Mouse (Mus musculus): ENCODE data around the gene Nbr1. TPM values are rescaled to one million over a fixed set of nuclear protein-coding genes. Genes with fewer than 3 reads are reported as not detected.

Nbr1 gene
- 32.3 and 43.3 TPM in 2 replicates for polyA plus RNA-seq (2015; fragmentation: Nextera tagmentation; extraction: Ambion mirVana)

DNA sequence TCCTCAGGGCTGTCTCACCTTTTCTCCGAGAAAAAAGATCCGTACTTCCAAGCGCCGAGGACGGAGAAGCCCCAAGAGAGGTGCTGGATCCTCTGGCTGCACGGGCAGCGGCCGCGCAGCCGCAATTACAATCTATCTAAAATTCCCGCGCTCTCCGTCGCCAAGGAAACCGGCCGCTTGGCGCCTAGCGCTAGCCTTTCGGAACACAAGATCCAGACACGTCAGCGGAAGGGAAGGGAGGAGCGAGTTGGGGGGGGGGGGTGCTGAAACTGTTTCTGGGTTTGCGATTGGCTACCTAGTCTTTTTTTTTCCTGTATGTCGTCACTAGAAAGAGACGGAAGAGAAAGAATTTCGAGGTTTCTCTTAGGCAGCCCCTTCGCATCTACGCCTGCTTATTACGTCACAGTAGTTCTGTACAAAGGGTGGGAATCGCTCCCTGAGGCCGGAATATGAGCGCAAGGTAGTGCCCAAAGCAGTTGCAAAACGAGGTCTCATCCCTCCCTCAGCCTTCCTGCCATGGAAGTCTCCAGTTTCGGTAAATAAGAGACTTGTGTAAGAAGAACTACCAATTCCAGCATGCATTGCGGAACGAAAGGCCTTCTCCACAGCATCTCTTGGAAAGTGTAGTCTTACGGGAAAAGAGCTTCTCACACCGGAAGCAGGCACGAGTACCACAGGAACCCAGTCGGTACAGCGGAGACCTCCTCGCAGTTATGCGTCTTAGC lies at the start of gene Nbr1, which contains the start of gene Brca1:
Gene Nbr1, plus strand, starts transcription at position 399 of the 725 bp plus-strand sequence.
Gene Brca1, minus strand, starts transcription at position 205 of the 725 bp plus-strand sequence.
- under 1% methylated on average over 43 of the region's 43 CpGs for WGBS (ENCODE audit: insufficient replicate concordance)
- peak; percentile 70 for ATAC-seq (ENCODE audit: low read depth)
- DNase-seq = peak; percentile 86
- Histone ChIP-seq H3K4me3 (replicated peaks) (peak within 1 kb of the TSS; percentile 83), H3K9me3 (replicated peaks) (no peaks in the 10 kb centered on the region), H3K27me3 (no peaks in the 10 kb centered on the region), H3K27ac (peak within 1 kb of the TSS; percentile 93), H3K4me2 (peak within 1 kb of the TSS; percentile 84), H3K9ac (peak within 1 kb of the TSS; percentile 89), H3K4me1 (replicated peaks) (peaks cover 35% of the 10 kb centered on the region), H3K36me3 (peaks cover 41% of the 10 kb centered on the region)

DNA sequence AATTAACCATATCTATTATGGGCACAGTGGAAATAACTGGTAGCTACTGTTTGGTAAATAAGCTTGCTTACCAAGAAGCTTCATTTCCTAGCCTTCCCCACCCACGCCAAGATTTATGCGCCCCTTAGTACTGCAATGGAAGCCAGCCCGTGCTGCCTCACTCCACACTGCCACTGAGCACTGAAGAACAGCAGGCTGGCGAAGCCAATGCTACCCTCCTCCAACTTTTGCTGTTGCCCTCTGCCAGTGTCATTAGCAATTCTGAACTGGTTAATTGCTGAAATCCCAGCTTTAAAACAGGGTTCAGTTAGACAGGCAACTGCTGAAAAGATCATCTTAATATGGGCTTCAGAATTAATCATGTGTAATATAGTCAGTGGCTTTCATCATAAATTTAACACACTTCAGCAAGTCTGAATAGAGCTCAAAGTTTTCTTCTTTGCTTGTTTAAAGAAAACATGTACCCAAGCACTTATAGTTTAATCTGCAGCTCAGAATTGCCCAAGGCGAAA lies 45.6 kb upstream of the Nbr1 start:
- no peak overlapping the region for H3K4me2 ChIP-seq
- H3K9me3 ChIP-seq (replicated peaks) = no peaks in the 10 kb centered on the region
- H3K27ac ChIP-seq = no peak overlapping the region
- WGBS (ENCODE audit: insufficient replicate concordance) = 85% methylated on average over 5 of the region's 5 CpGs
- no peak overlapping the region for H3K9ac ChIP-seq
- DNase-seq = no peak
- no peaks in the 10 kb centered on the region for H3K27me3 ChIP-seq
- no peak overlapping the region for H3K4me3 ChIP-seq (replicated peaks)
- H3K4me1 ChIP-seq (replicated peaks) = 0 out of 2 replicates have a peak, but pooled peaks cover 11% of the 10 kb centered on the region
- H3K36me3 ChIP-seq = peaks cover 94% of the 10 kb centered on the region
- no peak for ATAC-seq (ENCODE audit: low read depth)

DNA sequence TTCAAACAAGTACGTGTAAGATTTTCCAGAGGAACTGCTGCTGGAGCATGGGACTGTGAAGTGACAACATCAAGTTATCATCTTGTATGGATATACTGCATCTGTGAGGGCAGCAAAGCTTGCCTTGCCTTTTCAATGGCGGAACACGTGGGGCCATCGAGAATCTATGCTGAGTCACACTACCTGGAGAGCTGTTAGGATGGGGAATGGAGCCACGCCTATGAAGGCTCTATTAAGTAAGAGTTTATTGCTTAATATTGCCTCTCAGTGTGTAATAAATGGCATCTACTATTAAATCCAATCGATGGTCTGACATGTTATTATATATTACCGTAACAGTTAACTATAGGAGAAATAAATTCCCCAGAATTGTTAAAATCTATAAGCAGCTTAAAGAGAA lies 44.9 kb upstream of the Nbr1 start:
- 84% methylated on average over 7 of the region's 7 CpGs for WGBS (ENCODE audit: insufficient replicate concordance)
- DNase-seq = no peak
- no peak overlapping the region for H3K4me3 ChIP-seq (replicated peaks)
- no peak overlapping the region for H3K4me2 ChIP-seq
- H3K36me3 ChIP-seq = peaks cover 94% of the 10 kb centered on the region
- H3K27ac ChIP-seq = no peak overlapping the region
- no peak for ATAC-seq (ENCODE audit: low read depth)
- H3K27me3 ChIP-seq = no peaks in the 10 kb centered on the region
- H3K9ac ChIP-seq = no peak overlapping the region
- H3K4me1 ChIP-seq (replicated peaks) = 0 out of 2 replicates have a peak, but pooled peaks cover 11% of the 10 kb centered on the region
- no peaks in the 10 kb centered on the region for H3K9me3 ChIP-seq (replicated peaks)

DNA sequence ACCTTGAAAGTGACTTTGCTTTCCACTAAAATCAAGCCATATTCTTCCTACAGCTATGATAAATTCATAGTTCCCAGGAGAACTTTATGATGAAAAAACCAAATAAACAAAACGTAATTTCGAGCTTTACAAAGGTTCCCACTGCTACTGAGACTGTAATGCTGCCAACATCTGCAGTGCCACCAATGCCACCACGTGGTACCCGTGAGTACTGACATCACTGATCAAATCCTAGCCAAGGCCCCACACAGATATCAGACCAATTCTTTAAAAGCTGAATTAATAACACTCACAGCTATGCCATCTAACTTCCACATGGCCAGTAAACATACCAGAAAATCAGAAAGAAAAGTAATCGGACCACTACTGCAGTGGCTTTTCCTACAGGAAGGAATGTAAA lies 33.0 kb upstream of the Nbr1 start:
- no peak overlapping the region for H3K9ac ChIP-seq
- H3K27ac ChIP-seq = no peak overlapping the region
- H3K9me3 ChIP-seq (replicated peaks) = no peaks in the 10 kb centered on the region
- DNase-seq (no peak), ATAC-seq (ENCODE audit: low read depth) (no peak)
- H3K4me3 ChIP-seq (replicated peaks) = no peak overlapping the region
- peaks cover 73% of the 10 kb centered on the region for H3K36me3 ChIP-seq
- H3K4me1 ChIP-seq (replicated peaks) = peaks cover 4% of the 10 kb centered on the region; the same call in 1 of the 2 replicates
- WGBS (ENCODE audit: insufficient replicate concordance) = 85% methylated on average over 5 of the region's 5 CpGs
- no peaks in the 10 kb centered on the region for H3K27me3 ChIP-seq
- no peak overlapping the region for H3K4me2 ChIP-seq

DNA sequence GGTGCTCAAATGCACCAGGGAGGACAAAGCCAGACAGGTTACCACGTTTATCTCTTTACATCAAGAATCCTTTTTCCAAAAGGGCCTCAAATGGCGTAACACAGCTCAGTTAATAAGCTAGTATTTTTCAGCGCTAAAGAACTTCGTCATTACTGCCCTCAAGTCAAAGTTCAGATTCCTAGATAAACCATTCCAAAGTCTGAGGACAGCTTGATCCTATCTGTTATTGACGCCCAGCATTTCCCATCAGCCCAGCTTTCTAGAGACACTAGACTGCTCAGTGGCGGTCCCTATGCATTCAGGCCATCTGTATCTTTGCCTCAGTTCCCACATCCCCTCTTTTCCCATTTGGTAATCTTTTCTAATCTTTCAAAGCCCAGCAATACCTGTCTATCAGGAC lies 32.6 kb upstream of the Nbr1 start:
- H3K9ac ChIP-seq = no peak overlapping the region
- peaks cover 4% of the 10 kb centered on the region; the same call in 1 of the 2 replicates for H3K4me1 ChIP-seq (replicated peaks)
- no peak overlapping the region for H3K27ac ChIP-seq
- 88% methylated on average over 6 of the region's 6 CpGs for WGBS (ENCODE audit: insufficient replicate concordance)
- no peaks in the 10 kb centered on the region for H3K27me3 ChIP-seq
- no peaks in the 10 kb centered on the region for H3K9me3 ChIP-seq (replicated peaks)
- H3K4me3 ChIP-seq (replicated peaks) = no peak overlapping the region
- DNase-seq (no peak), ATAC-seq (ENCODE audit: low read depth) (no peak)
- H3K4me2 ChIP-seq = no peak overlapping the region
- peaks cover 73% of the 10 kb centered on the region for H3K36me3 ChIP-seq

DNA sequence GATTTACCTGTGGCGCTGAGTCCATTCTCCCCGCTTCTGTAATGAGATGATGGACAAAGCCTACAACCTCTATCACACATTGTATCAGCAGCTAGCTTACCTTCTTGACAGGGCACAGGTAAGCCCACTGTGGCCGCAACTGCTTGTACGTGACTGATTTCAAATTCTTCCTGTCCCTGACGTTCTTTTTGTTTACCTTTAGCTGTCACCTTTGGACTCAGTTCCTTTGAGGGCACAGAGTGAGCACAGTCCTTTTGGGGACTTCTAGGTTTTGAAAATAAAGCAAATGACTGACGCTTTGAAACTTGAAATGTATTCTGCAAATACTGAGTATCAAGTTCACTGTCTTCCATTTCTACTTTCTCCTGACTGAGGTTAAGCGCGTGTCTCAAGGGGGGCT lies 27.5 kb upstream of the Nbr1 start:
- Histone ChIP-seq H3K4me1 (replicated peaks) (peaks cover 4% of the 10 kb centered on the region; the same call in 1 of the 2 replicates), H3K36me3 (peaks cover 88% of the 10 kb centered on the region), H3K4me2 (no peak overlapping the region), H3K9ac (no peak overlapping the region), H3K9me3 (replicated peaks) (no peaks in the 10 kb centered on the region), H3K27me3 (no peaks in the 10 kb centered on the region), H3K4me3 (replicated peaks) (no peak overlapping the region), H3K27ac (no peak overlapping the region)
- DNase-seq (no peak), ATAC-seq (ENCODE audit: low read depth) (no peak)
- WGBS (ENCODE audit: insufficient replicate concordance) = 86% methylated on average over 8 of the region's 8 CpGs

DNA sequence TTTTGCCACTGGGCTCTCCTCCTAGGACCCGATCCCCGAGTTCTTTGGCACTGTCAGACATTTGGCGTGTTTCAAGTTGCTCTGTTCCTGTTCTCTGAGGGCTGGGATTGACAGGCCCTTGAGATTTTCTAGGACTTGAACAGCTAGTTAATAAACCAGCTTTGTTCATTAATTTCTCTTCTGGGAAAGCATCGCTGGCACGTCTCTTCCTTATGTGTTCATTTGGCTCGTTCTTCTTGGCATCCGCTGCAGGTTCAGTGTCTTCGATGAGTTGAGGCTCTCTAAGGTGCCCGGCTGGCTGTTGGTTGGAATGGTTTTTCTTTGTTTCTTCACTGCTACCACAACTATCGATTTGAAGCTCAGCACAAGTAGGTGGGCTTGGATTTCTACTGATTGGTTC lies 26.9 kb upstream of the Nbr1 start:
- Histone ChIP-seq H3K4me1 (replicated peaks) (no peaks in the 10 kb centered on the region), H3K4me3 (replicated peaks) (no peak overlapping the region), H3K9me3 (replicated peaks) (no peaks in the 10 kb centered on the region), H3K9ac (no peak overlapping the region), H3K27ac (no peak overlapping the region), H3K27me3 (no peaks in the 10 kb centered on the region), H3K4me2 (no peak overlapping the region), H3K36me3 (peaks cover 87% of the 10 kb centered on the region)
- ATAC-seq (ENCODE audit: low read depth) (no peak), DNase-seq (no peak)
- WGBS (ENCODE audit: insufficient replicate concordance) = 93% methylated on average over 10 of the region's 10 CpGs

DNA sequence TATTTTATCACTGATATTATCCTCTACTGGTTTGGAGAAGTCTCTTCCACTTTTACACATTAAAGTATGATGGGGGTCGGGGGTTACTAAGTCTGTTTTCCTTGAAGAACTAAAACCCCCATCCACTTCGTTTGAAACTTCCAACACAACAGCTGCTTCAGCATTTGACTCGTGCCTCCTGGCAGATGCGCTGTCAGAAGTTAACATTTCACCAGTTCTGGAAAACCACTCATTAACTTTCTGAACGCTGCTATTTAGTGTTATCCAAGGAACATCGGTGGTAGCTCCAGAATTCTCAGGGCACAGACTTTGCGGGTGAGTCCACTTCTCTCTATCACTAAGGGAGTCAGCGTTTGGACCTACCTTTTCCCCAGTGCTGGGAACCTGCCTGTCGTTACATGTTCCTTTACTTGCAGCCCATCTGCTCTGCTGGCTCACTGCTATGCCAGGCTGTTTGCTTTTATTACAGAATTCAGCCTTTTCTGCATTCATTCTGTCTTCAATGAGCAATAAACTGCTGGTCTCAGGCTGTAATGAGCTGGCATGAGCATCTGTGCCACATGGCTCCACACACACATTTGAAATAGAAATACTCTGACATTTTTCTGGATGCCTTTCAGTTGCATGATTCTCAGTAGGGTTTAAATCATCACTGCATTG lies 25.9 kb upstream of the Nbr1 start:
- WGBS (ENCODE audit: insufficient replicate concordance) = 87% methylated on average over 9 of the region's 9 CpGs
- H3K27ac ChIP-seq = no peak overlapping the region
- H3K9me3 ChIP-seq (replicated peaks) = no peaks in the 10 kb centered on the region
- H3K27me3 ChIP-seq = no peaks in the 10 kb centered on the region
- no peak overlapping the region for H3K9ac ChIP-seq
- H3K4me2 ChIP-seq = no peak overlapping the region
- no peak for ATAC-seq (ENCODE audit: low read depth)
- no peaks in the 10 kb centered on the region for H3K4me1 ChIP-seq (replicated peaks)
- peaks cover 91% of the 10 kb centered on the region for H3K36me3 ChIP-seq
- no peak overlapping the region for H3K4me3 ChIP-seq (replicated peaks)
- no peak for DNase-seq

DNA sequence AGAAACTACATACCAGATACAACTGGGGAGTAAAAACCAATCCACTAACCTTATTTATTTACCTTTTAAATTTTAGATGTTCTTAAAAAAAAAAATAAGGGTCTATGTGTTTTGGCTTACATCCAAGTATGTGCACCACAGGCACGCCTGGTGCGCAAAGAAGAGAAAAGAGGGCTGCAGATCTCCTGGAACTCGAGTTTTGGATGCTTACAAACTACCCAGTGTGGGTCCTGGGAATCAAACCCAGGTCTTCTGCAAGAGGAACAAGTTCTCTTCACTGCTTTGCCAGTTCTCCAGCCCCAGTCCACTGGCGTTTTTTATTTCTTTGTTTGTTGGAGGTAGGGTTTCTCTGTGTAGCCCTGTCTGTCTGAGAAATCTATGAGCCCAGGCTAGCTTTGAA lies 25.3 kb upstream of the Nbr1 start:
- 79% methylated on average over 4 of the region's 4 CpGs for WGBS (ENCODE audit: insufficient replicate concordance)
- ATAC-seq (ENCODE audit: low read depth) (no peak), DNase-seq (no peak)
- peaks cover 94% of the 10 kb centered on the region for H3K36me3 ChIP-seq
- H3K4me3 ChIP-seq (replicated peaks) = no peak overlapping the region
- H3K9ac ChIP-seq = no peak overlapping the region
- H3K27ac ChIP-seq = no peak overlapping the region
- no peaks in the 10 kb centered on the region for H3K27me3 ChIP-seq
- H3K4me1 ChIP-seq (replicated peaks) = no peaks in the 10 kb centered on the region
- H3K4me2 ChIP-seq = no peak overlapping the region
- H3K9me3 ChIP-seq (replicated peaks) = no peaks in the 10 kb centered on the region

DNA sequence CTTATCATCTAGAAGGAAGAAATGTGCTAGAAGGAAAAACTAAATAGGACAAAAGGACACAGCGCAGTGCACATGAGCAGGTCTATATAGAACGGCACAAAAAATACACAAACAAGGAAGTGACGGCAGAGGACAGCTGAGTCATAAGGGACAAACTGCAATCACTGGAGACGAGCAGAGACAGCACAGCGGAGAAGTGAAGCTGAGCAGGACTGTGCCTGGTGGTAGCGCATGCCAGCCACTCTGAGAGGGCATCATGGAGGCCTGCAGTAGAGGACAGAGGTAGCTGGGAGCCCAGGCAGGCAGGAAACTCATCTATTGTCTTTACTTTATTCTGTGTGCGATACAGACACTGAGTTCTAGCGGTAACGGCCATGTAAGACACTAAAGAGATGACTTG lies 8.4 kb upstream of the Nbr1 start:
- no peak for ATAC-seq (ENCODE audit: low read depth)
- H3K4me1 ChIP-seq (replicated peaks) = no peaks in the 10 kb centered on the region; the same call in 1 of the 2 replicates
- H3K27me3 ChIP-seq = no peaks in the 10 kb centered on the region
- DNase-seq = no peak
- no peaks in the 10 kb centered on the region for H3K9me3 ChIP-seq (replicated peaks)
- H3K9ac ChIP-seq = no peak overlapping the region
- 76% methylated on average over 9 of the region's 9 CpGs for WGBS (ENCODE audit: insufficient replicate concordance)
- peaks cover 87% of the 10 kb centered on the region for H3K36me3 ChIP-seq
- H3K27ac ChIP-seq = no peak overlapping the region
- H3K4me2 ChIP-seq = no peak overlapping the region
- H3K4me3 ChIP-seq (replicated peaks) = no peak overlapping the region

DNA sequence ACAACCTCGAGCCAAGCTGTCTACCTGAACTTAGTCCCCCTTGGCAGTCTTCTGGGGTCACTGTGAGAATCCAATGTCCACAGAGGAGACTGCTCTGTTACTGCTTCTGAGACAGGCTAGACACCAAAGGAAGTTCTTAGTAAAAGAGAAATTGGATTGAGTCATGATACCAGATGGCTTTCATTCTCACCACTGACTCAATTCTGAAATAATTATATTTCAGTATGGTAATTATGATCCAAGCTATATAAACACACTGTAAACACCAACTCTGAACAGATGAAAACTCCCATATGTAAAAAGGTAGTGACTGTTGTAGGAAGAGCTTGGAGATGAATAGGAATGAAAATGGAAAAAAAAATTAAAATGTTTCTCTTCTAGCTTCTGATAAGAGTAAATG lies 7.8 kb upstream of the Nbr1 start:
- H3K4me3 ChIP-seq (replicated peaks) = no peak overlapping the region
- H3K9ac ChIP-seq = no peak overlapping the region
- 75% methylated on average over 1 of the region's 1 CpGs for WGBS (ENCODE audit: insufficient replicate concordance)
- peaks cover 1% of the 10 kb centered on the region for H3K4me1 ChIP-seq (replicated peaks)
- no peaks in the 10 kb centered on the region for H3K27me3 ChIP-seq
- ATAC-seq (ENCODE audit: low read depth) (no peak), DNase-seq (no peak)
- H3K4me2 ChIP-seq = no peak overlapping the region
- no peak overlapping the region for H3K27ac ChIP-seq
- peaks cover 88% of the 10 kb centered on the region for H3K36me3 ChIP-seq
- no peaks in the 10 kb centered on the region for H3K9me3 ChIP-seq (replicated peaks)

Data from liver, embryonic 13.5 days (tissue).